Mouse (Mus musculus): ENCODE measurements around the gene 4930502E18Rik. TPM values are rescaled to one million over a fixed set of nuclear protein-coding genes. Genes with fewer than 3 reads are reported as not detected.
A peak's percentile ranks its signal among the peaks of the same experiment; 100 is the strongest.
"Not testable (repeated sequence)": the region's sequence is repeated elsewhere in the genome, so short reads cannot be mapped to it uniquely, and the experiment has no call there.

Gene 4930502E18Rik
- total RNA-seq (2014; rRNA removed; ENCODE audit: low replicate concordance) (not detected in 2 replicates), polyA plus RNA-seq (2015; fragmentation: Nextera tagmentation; extraction: Ambion mirVana) (0.11 and 0.34 TPM in 2 replicates)

DNA sequence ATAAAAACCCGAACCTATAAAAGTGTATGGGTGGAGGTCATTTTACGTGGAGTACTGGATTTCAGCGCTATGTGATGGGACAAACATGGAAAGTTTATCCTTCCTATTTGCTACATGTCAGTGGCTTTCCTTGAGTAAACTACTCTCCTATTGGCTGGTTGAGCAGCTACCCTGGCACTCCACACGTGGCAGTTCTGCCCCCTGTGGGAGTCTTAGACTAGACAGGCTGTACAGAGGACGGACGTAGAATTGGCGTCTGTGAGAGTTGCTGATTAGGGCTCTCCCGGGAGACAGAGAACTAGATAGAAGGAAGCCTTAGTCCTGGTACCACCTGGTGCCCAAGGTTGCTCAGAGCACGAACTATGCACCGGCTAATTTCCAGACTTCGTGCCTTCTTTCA, at the start of gene 4930502E18Rik:
4930502E18Rik (plus strand) TSS at position 231 of the 400 bp plus-strand sequence.
- Histone ChIP-seq H3K9me3 (replicated peaks; ENCODE audit: control insufficient read depth, low read length) (no peaks in the 10 kb centered on the region), H3K4me2 (ENCODE audit: low read depth, low read length) (no peak within 1 kb of the TSS), H3K4me3 (ENCODE audit: low read depth, low read length) (no peak within 1 kb of the TSS), H3K27ac (ENCODE audit: low read depth) (no peak within 1 kb of the TSS), H3K27me3 (ENCODE audit: control insufficient read depth, insufficient read depth, low read length) (no peaks in the 10 kb centered on the region), H3K9ac (replicated peaks; ENCODE audit: low read depth, low read length) (no peak within 1 kb of the TSS), H3K36me3 (replicated peaks; ENCODE audit: control insufficient read depth, insufficient read depth, low read length) (no peaks in the 10 kb centered on the region), H3K4me1 (ENCODE audit: control insufficient read depth, insufficient read depth) (no peaks in the 10 kb centered on the region)
- DNase-seq (ENCODE audit: low spot score) (no peak), ATAC-seq (ENCODE audit: insufficient read depth, low read depth) (no peak)
- no peak for TF ChIP-seq EP300 (IDR thresholded peaks at IDR 0.05; ENCODE audit: low read depth)
- TF ChIP-seq CTCF (IDR thresholded peaks at IDR 0.05; ENCODE audit: low read depth), result no peak
- WGBS, result 67% methylated on average over 11 of the region's 11 CpGs

DNA sequence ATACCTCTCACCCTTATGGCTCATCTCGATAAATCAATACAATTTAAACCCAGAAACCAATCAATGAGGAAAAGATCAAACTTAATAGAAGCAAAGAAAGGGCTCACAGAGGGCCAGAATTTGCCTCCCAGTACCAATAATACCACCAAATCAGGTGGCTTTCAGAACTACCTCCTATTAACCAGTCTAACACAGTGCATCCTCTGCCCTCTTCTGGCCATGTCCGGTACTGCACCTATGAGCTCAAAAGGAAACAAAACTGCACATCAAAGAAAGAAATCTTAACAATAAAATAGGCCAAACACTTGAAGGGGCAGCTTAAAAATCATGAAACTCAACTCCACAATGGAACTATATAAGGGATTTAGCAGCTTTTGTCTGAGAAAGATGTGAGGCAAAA, 47.7 kb upstream of the 4930502E18Rik start:
- not testable (repeated sequence) for H3K27me3 ChIP-seq (ENCODE audit: control insufficient read depth, insufficient read depth, low read length); H3K36me3 ChIP-seq (replicated peaks; ENCODE audit: control insufficient read depth, insufficient read depth, low read length); DNase-seq (ENCODE audit: low spot score); H3K4me3 ChIP-seq (ENCODE audit: low read depth, low read length); ATAC-seq (ENCODE audit: insufficient read depth, low read depth); H3K4me2 ChIP-seq (ENCODE audit: low read depth, low read length); H3K27ac ChIP-seq (ENCODE audit: low read depth); H3K9ac ChIP-seq (replicated peaks; ENCODE audit: low read depth, low read length); H3K9me3 ChIP-seq (replicated peaks; ENCODE audit: control insufficient read depth, low read length); H3K4me1 ChIP-seq (ENCODE audit: control insufficient read depth, insufficient read depth)
- peak; percentile 54 for TF ChIP-seq CTCF (IDR thresholded peaks at IDR 0.05; ENCODE audit: low read depth)
- WGBS, result 17% methylated on average over 2 of the region's 2 CpGs

DNA sequence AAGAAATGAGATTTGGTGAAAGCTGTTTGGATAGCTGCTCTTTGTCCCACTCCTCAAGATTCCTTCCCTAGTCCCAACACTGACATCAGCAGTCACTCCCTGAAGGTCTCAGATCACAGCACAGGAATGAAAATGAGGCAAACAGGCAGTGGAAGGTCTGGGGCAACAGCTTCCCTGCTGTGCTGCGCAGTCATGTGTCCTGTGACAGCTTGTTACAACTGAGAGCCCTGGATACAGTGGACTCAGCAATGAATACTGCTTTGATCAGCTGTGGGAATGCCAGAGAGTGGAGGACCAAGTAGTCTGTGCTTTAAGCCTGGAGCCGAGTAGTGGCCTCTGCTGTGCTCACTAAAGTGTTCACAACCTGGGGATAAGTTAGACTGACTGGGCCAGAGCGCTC, 42.0 kb upstream of the 4930502E18Rik start:
- H3K27ac ChIP-seq (ENCODE audit: low read depth); H3K4me3 ChIP-seq (ENCODE audit: low read depth, low read length); DNase-seq (ENCODE audit: low spot score); ATAC-seq (ENCODE audit: insufficient read depth, low read depth); H3K4me1 ChIP-seq (ENCODE audit: control insufficient read depth, insufficient read depth); H3K9me3 ChIP-seq (replicated peaks; ENCODE audit: control insufficient read depth, low read length); H3K36me3 ChIP-seq (replicated peaks; ENCODE audit: control insufficient read depth, insufficient read depth, low read length); H3K4me2 ChIP-seq (ENCODE audit: low read depth, low read length); H3K27me3 ChIP-seq (ENCODE audit: control insufficient read depth, insufficient read depth, low read length); H3K9ac ChIP-seq (replicated peaks; ENCODE audit: low read depth, low read length): not testable (repeated sequence)
- 0% methylated on average over 1 of the region's 3 CpGs for WGBS

DNA sequence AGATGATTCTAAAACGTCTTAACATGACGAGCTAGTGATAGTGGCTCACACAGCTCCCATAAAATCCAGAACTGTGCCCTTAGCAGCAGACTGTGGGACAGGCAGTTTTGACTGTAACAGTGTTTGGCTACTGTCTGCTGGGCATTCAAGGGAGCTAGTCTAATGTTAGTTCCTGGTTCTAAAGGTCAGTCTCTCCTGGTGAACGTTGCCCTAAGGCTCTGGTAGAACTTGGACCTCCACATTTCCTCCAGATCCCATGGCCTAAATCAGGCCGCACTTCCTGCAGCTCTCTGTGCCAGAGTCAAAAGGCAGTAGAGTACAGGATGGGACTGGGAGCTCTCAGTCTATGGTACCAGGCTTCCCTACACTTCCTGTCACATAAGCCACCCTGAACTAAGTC, 40.0 kb upstream of the 4930502E18Rik start:
- not testable (repeated sequence) for H3K4me2 ChIP-seq (ENCODE audit: low read depth, low read length); DNase-seq (ENCODE audit: low spot score); H3K27me3 ChIP-seq (ENCODE audit: control insufficient read depth, insufficient read depth, low read length); H3K36me3 ChIP-seq (replicated peaks; ENCODE audit: control insufficient read depth, insufficient read depth, low read length); H3K27ac ChIP-seq (ENCODE audit: low read depth); H3K9ac ChIP-seq (replicated peaks; ENCODE audit: low read depth, low read length); H3K4me1 ChIP-seq (ENCODE audit: control insufficient read depth, insufficient read depth); ATAC-seq (ENCODE audit: insufficient read depth, low read depth); H3K9me3 ChIP-seq (replicated peaks; ENCODE audit: control insufficient read depth, low read length); H3K4me3 ChIP-seq (ENCODE audit: low read depth, low read length)
- 68% methylated on average over 2 of the region's 4 CpGs for WGBS

DNA sequence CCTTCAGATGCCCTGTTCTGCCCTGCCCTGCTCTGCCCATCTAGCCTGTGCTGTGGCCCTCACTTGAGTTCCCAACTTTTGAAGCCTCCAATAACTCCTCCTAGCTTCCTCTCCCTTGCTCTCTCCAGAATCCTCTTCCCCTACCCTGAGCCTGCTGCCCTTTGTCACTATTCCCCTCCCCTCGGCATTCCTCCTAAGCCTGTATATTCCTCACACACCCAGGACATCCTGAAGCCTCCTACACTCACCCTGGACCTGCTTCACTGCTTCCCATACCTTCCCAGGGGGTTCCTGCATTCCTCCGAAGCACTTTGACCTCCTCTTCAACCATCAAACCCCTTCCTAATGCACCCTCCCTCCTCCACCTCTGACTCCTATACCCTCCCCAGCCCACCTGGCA, 32.6 kb upstream of the 4930502E18Rik start:
- Histone ChIP-seq H3K4me1 (ENCODE audit: control insufficient read depth, insufficient read depth) (no peaks in the 10 kb centered on the region), H3K4me3 (ENCODE audit: low read depth, low read length) (no peak overlapping the region), H3K27me3 (ENCODE audit: control insufficient read depth, insufficient read depth, low read length) (no peaks in the 10 kb centered on the region), H3K9me3 (replicated peaks; ENCODE audit: control insufficient read depth, low read length) (no peaks in the 10 kb centered on the region), H3K4me2 (ENCODE audit: low read depth, low read length) (no peak overlapping the region), H3K27ac (ENCODE audit: low read depth) (no peak overlapping the region), H3K9ac (replicated peaks; ENCODE audit: low read depth, low read length) (no peak overlapping the region), H3K36me3 (replicated peaks; ENCODE audit: control insufficient read depth, insufficient read depth, low read length) (no peaks in the 10 kb centered on the region)
- ATAC-seq (ENCODE audit: insufficient read depth, low read depth) (no peak), DNase-seq (ENCODE audit: low spot score) (no peak)
- 49% methylated on average over 2 of the region's 2 CpGs for WGBS
- TF ChIP-seq EP300 (IDR thresholded peaks at IDR 0.05; ENCODE audit: low read depth), result no peak
- TF ChIP-seq CTCF (IDR thresholded peaks at IDR 0.05; ENCODE audit: low read depth), result no peak

DNA sequence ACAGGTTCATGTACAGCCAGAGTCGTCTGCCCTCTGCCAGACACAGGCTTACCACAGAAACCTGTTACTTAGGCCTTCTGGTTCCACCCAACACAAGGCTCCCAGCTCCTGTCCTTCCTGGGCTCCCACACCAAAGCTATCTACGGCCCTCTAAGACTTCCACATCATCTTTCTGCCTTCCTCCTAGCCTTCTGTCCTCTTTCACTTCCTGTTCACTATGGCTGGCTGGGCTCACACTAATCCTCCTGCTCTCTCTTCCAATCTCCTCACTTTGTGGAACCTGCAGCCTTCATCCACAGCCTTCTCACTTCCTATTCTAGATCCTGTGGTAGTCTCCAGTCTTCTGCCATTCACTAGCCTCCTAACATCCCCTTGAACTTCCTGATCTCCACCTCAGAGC, 31.5 kb upstream of the 4930502E18Rik start:
- TF ChIP-seq CTCF (IDR thresholded peaks at IDR 0.05; ENCODE audit: low read depth) (no peak), EP300 (IDR thresholded peaks at IDR 0.05; ENCODE audit: low read depth) (no peak)
- no peak overlapping the region for H3K9ac ChIP-seq (replicated peaks; ENCODE audit: low read depth, low read length)
- H3K4me2 ChIP-seq (ENCODE audit: low read depth, low read length), result no peak overlapping the region
- ATAC-seq (ENCODE audit: insufficient read depth, low read depth), result no peak
- no peak for DNase-seq (ENCODE audit: low spot score)
- no peaks in the 10 kb centered on the region for H3K36me3 ChIP-seq (replicated peaks; ENCODE audit: control insufficient read depth, insufficient read depth, low read length)
- H3K4me3 ChIP-seq (ENCODE audit: low read depth, low read length), result no peak overlapping the region
- no peaks in the 10 kb centered on the region for H3K4me1 ChIP-seq (ENCODE audit: control insufficient read depth, insufficient read depth)
- 66% methylated on average over 2 of the region's 2 CpGs for WGBS
- H3K27ac ChIP-seq (ENCODE audit: low read depth), result no peak overlapping the region
- no peaks in the 10 kb centered on the region for H3K9me3 ChIP-seq (replicated peaks; ENCODE audit: control insufficient read depth, low read length)
- H3K27me3 ChIP-seq (ENCODE audit: control insufficient read depth, insufficient read depth, low read length), result no peaks in the 10 kb centered on the region

Measured in heart, postnatal 0 days (tissue).